Mouse (Mus musculus) MN1 (cell line): ENCODE results near the gene Klhl12.
"Not testable (repeated sequence)": the region's sequence is repeated elsewhere in the genome, so short reads cannot be mapped to it uniquely, and the experiment has no call there.

Experiments used
- DNase-seq: peaks from one replicate; pipeline ENCODE4 v3.0.0-alpha.2; 2016; ENCODE audit warnings: low spot score

Gene Klhl12

GRCm38 (mm10) chr1:134515891-134516290 is 60.6 kb downstream of the Klhl12 start:
- no peak for DNase-seq

GRCm38 (mm10) chr1:134516491-134517198 is 61.3 kb downstream of the Klhl12 start:
- DNase-seq, result peak; percentile 16

GRCm38 (mm10) chr1:134517841-134518240 is 62.5 kb downstream of the Klhl12 start:
- not testable (repeated sequence) for DNase-seq

GRCm38 (mm10) chr1:134518677-134519076 is 63.3 kb downstream of the Klhl12 start:
- peak; percentile 91 for DNase-seq

- DNase-seq, result not testable (repeated sequence)
Measured at GRCm38 (mm10) chr1:134519201-134519600, 63.9 kb downstream of the Klhl12 start.

GRCm38 (mm10) chr1:134520001-134520721 is 64.8 kb downstream of the Klhl12 start:
- no peak for DNase-seq

GRCm38 (mm10) chr1:134521163-134521562 is 65.8 kb downstream of the Klhl12 start:
- no peak for DNase-seq

GRCm38 (mm10) chr1:134522325-134522724 is 67.0 kb downstream of the Klhl12 start:
- no peak for DNase-seq

GRCm38 (mm10) chr1:134524424-134524823 is 69.1 kb downstream of the Klhl12 start:
- DNase-seq, result peak; percentile 22

- DNase-seq, result no peak
Measured at GRCm38 (mm10) chr1:134525015-134525414, 69.7 kb downstream of the Klhl12 start.

- DNase-seq, result no peak
Measured at GRCm38 (mm10) chr1:134526752-134527151, 71.4 kb downstream of the Klhl12 start.

GRCm38 (mm10) chr1:134530618-134531017 is 75.3 kb downstream of the Klhl12 start:
- DNase-seq, result no peak

GRCm38 (mm10) chr1:134533710-134534109 is 78.4 kb downstream of the Klhl12 start:
- DNase-seq, result not testable (repeated sequence)

- DNase-seq, result no peak
Measured at GRCm38 (mm10) chr1:134535054-134535453, 79.7 kb downstream of the Klhl12 start.

GRCm38 (mm10) chr1:134535513-134535912 is 80.2 kb downstream of the Klhl12 start:
- DNase-seq, result no peak

- no peak for DNase-seq
Measured at GRCm38 (mm10) chr1:134540610-134541009, 85.3 kb downstream of the Klhl12 start.
